Mouse (Mus musculus) CD8-positive naive resting alpha-beta T cell, adult 57 days (primary cell): ENCODE data around the gene Vmn1r3. TPM values are rescaled to one million over a fixed set of nuclear protein-coding genes. Genes with fewer than 3 reads are reported as not detected.

Source experiments
- total RNA-seq: library from RNA; stranded (reverse); gene quantifications from one replicate; pipeline ENCODE4 v1.2.4, GENCODE M21; 2023

Gene Vmn1r3
- not detected for total RNA-seq

GRCm38 (mm10) chr4:3185258-3185657, at the start of gene Vmn1r3:
Vmn1r3 (minus strand) TSS chr4:3185358.

GRCm38 (mm10) chr4:3167020-3167419, 18.1 kb downstream of the Vmn1r3 start, which contains the start of gene Vmn1r2:
Vmn1r2 (plus strand) TSS chr4:3167320.

Other genes starting within 250 kb of the Vmn1r3 start
- gene Vmn1r2, start 18.0 kb downstream of the Vmn1r3 start, total RNA-seq: not detected